Mouse (Mus musculus) limb, embryonic 10.5 days (tissue): Measurements from ENCODE around the gene Jund. TPM values are rescaled to one million over a fixed set of nuclear protein-coding genes. Genes with fewer than 3 reads are reported as not detected.

ENCODE experiments used
- DNase-seq: peaks from one replicate; pipeline ENCODE4 v3.0.0-alpha.2; 2017; ENCODE audit warnings: low spot score
- H3K27ac ChIP-seq: fragments of 300-500 bp; sonication (generic); 2 replicates; pipeline ENCODE4 v1.5.1; 2016; ENCODE audit warnings: mild to moderate bottlenecking
- H3K27me3 ChIP-seq: fragments of 300-500 bp; sonication (generic); 2 replicates; pipeline ENCODE4 v1.6.1; 2016; ENCODE audit warnings: low read depth, mild to moderate bottlenecking; ENCODE audit not compliant: poor library complexity, severe bottlenecking
- H3K36me3 ChIP-seq: fragments of 300-500 bp; sonication (generic); 2 replicates; pipeline ENCODE4 v1.6.1; 2016; ENCODE audit warnings: mild to moderate bottlenecking, moderate library complexity
- H3K4me1 ChIP-seq: fragments of 300-500 bp; sonication (generic); 2 replicates; pipeline ENCODE4 v1.6.1; 2016
- H3K4me3 ChIP-seq: fragments of 300-500 bp; sonication (generic); 2 replicates; pipeline ENCODE4 v1.5.1; 2016; ENCODE audit warnings: mild to moderate bottlenecking, moderate library complexity
- H3K9me3 ChIP-seq: fragments of 300-500 bp; sonication (generic); replicated peaks from 2 replicates; pipeline ENCODE4 v1.6.1; 2016; ENCODE audit warnings: mild to moderate bottlenecking
- WGBS: fragments of 180-500 bp; shearing (Covaris S2); methylation state at CpG from one replicate; pipeline ENCODE4 v1.1.7; 2016; 5-methylcytosine and 5-hydroxymethylcytosine counted together
- polyA plus RNA-seq: library from polyadenylated mRNA; unstranded; fragments of >200 nt; fragmentation: Nextera tagmentation; extraction: Ambion mirVana; gene quantifications from 2 replicates; pipeline ENCODE4 v1.2.1, GENCODE M21; 2016

Jund gene
- polyA plus RNA-seq, 1 experiment from 2014 or later, result 80.6 TPM

GRCm38 (mm10) chr8:70696019-70696885 is 2.5 kb upstream of the Jund start:
- no peaks in the 10 kb centered on the region for H3K9me3 ChIP-seq
- peak overlapping the region; percentile 46 for H3K4me3 ChIP-seq
- peaks cover 78% of the 10 kb centered on the region for H3K4me1 ChIP-seq
- WGBS, result 5% methylated on average over 31 of the region's 31 CpGs
- peak overlapping the region; percentile 97 for H3K27ac ChIP-seq
- DNase-seq, result peak; percentile 90
- peaks cover 3% of the 10 kb centered on the region for H3K36me3 ChIP-seq
- no peaks in the 10 kb centered on the region for H3K27me3 ChIP-seq

- H3K4me3 ChIP-seq, result peak overlapping the region; percentile 46
Measured at GRCm38 (mm10) chr8:70696946-70697345, 1.8 kb upstream of the Jund start.

GRCm38 (mm10) chr8:70697366-70698250 is 1.1 kb upstream of the Jund start:
- Histone ChIP-seq H3K27me3 (no peaks in the 10 kb centered on the region), H3K4me1 (peaks cover 74% of the 10 kb centered on the region), H3K4me3 (peak overlapping the region; percentile 83), H3K27ac (peak overlapping the region; percentile 97), H3K9me3 (no peaks in the 10 kb centered on the region), H3K36me3 (peaks cover 16% of the 10 kb centered on the region)
- DNase-seq, result no peak
- whole genome bisulfite sequencing, result 75% methylated on average over 12 of the region's 12 CpGs

More at GRCm38 (mm10) chr8:70696946-70697345, 1.8 kb upstream of the Jund start:
- Histone ChIP-seq H3K27ac (peak overlapping the region; percentile 97), H3K4me1 (peaks cover 77% of the 10 kb centered on the region), H3K9me3 (no peaks in the 10 kb centered on the region), H3K36me3 (peaks cover 9% of the 10 kb centered on the region), H3K27me3 (no peaks in the 10 kb centered on the region)
- no peak for DNase-seq
- WGBS, result 14% methylated on average over 4 of the region's 4 CpGs

- H3K36me3 ChIP-seq, result peaks cover 27% of the 10 kb centered on the region
- H3K4me3 ChIP-seq, result peak overlapping the region; percentile 83
- no peaks in the 10 kb centered on the region for H3K9me3 ChIP-seq
- peak; percentile 79 for DNase-seq
- peak overlapping the region; percentile 97 for H3K27ac ChIP-seq
- H3K27me3 ChIP-seq, result no peaks in the 10 kb centered on the region
- peaks cover 65% of the 10 kb centered on the region for H3K4me1 ChIP-seq
- under 1% methylated on average over 89 of the region's 89 CpGs for WGBS
Measured at GRCm38 (mm10) chr8:70699116-70699833, 526 bp downstream of the Jund start.

- WGBS, result under 1% methylated on average over 59 of the region's 59 CpGs
- H3K9me3 ChIP-seq, result no peaks in the 10 kb centered on the region
- H3K4me1 ChIP-seq, result peaks cover 60% of the 10 kb centered on the region
- H3K4me3 ChIP-seq, result peak overlapping the region; percentile 83
- H3K27me3 ChIP-seq, result no peaks in the 10 kb centered on the region
- peaks cover 27% of the 10 kb centered on the region for H3K36me3 ChIP-seq
- peak; percentile 89 for DNase-seq
- peak overlapping the region; percentile 97 for H3K27ac ChIP-seq
Measured at GRCm38 (mm10) chr8:70699834-70700554, 1.2 kb downstream of the Jund start.

GRCm38 (mm10) chr8:70700555-70700922 is 1.8 kb downstream of the Jund start:
- Histone ChIP-seq H3K27me3 (no peaks in the 10 kb centered on the region), H3K36me3 (peaks cover 27% of the 10 kb centered on the region), H3K27ac (peak overlapping the region; percentile 97), H3K4me1 (peaks cover 54% of the 10 kb centered on the region), H3K4me3 (peak overlapping the region; percentile 83), H3K9me3 (no peaks in the 10 kb centered on the region)
- peak; percentile 94 for DNase-seq
- WGBS, result under 1% methylated on average over 20 of the region's 20 CpGs

- peaks cover 47% of the 10 kb centered on the region for H3K4me1 ChIP-seq
- peaks cover 27% of the 10 kb centered on the region for H3K36me3 ChIP-seq
- H3K4me3 ChIP-seq, result peak overlapping the region; percentile 83
- DNase-seq, result no peak
- H3K27ac ChIP-seq, result peak overlapping the region; percentile 97
- 58% methylated on average over 10 of the region's 10 CpGs for WGBS
- no peaks in the 10 kb centered on the region for H3K9me3 ChIP-seq
- H3K27me3 ChIP-seq, result no peaks in the 10 kb centered on the region
Measured at GRCm38 (mm10) chr8:70701048-70701981, 2.6 kb downstream of the Jund start.

GRCm38 (mm10) chr8:70701982-70702841 is 3.5 kb downstream of the Jund start:
- WGBS, result 92% methylated on average over 2 of the region's 2 CpGs
- Histone ChIP-seq H3K27ac (no peak overlapping the region), H3K4me3 (peak overlapping the region; percentile 83; the same call in 1 of the 2 replicates), H3K36me3 (peaks cover 27% of the 10 kb centered on the region), H3K9me3 (no peaks in the 10 kb centered on the region), H3K4me1 (peaks cover 38% of the 10 kb centered on the region), H3K27me3 (no peaks in the 10 kb centered on the region)
- no peak for DNase-seq

GRCm38 (mm10) chr8:70702842-70703182 is 4.1 kb downstream of the Jund start:
- H3K4me3 ChIP-seq, result no peak overlapping the region
- peaks cover 32% of the 10 kb centered on the region for H3K4me1 ChIP-seq
- DNase-seq, result no peak
- no peaks in the 10 kb centered on the region for H3K27me3 ChIP-seq
- 88% methylated on average over 3 of the region's 3 CpGs for WGBS
- no peak overlapping the region for H3K27ac ChIP-seq
- H3K9me3 ChIP-seq, result no peaks in the 10 kb centered on the region
- H3K36me3 ChIP-seq, result peaks cover 27% of the 10 kb centered on the region

- Histone ChIP-seq H3K27me3 (no peaks in the 10 kb centered on the region), H3K4me1 (peaks cover 27% of the 10 kb centered on the region), H3K36me3 (peaks cover 27% of the 10 kb centered on the region), H3K27ac (no peak within 1 kb of the TSS), H3K9me3 (no peaks in the 10 kb centered on the region), H3K4me3 (no peak within 1 kb of the TSS)
- 91% methylated on average over 3 of the region's 3 CpGs for WGBS
- DNase-seq, result no peak
Measured at GRCm38 (mm10) chr8:70703287-70703686, 4.5 kb downstream of the Jund start, which contains the start of gene Iqcn. Iqcn (plus strand) TSS chr8:70703457.
